Mouse (Mus musculus) sigmoid colon, adult 10 weeks (tissue): ENCODE data around the gene Usp39. TPM values are rescaled to one million over a fixed set of nuclear protein-coding genes. Genes with fewer than 3 reads are reported as not detected.

Experiments used
- polyA plus RNA-seq: library from polyadenylated mRNA; stranded (reverse); fragments of 350-450 nt; fragmentation: Illumina TruSeq; extraction: RNeasy Lipid Tissue Mini Kit (QIAGEN cat#74804); gene quantifications from one replicate; pipeline ENCODE4 v1.2.3, GENCODE M21; 2014; ENCODE audit warnings: low read depth, low replicate concordance

The Usp39 gene
- 29.1 TPM for polyA plus RNA-seq

GRCm38 (mm10) chr6:72345074-72345567 is at the start of gene Usp39:
Gene Usp39 (minus strand): TSS chr6:72345184.

GRCm38 (mm10) chr6:72389941-72390771 is 45.2 kb upstream of the Usp39 start, which contains the start of gene Vamp8:
Gene Vamp8 (minus strand): TSS chr6:72390703.

GRCm38 (mm10) chr6:72380131-72380770 is 35.3 kb upstream of the Usp39 start, which contains the start of gene Vamp5:
Gene Vamp5 (minus strand): TSS chr6:72380468.

GRCm38 (mm10) chr6:72366844-72367443 is 22.0 kb upstream of the Usp39 start, which contains the start of gene Rnf181:
Gene Rnf181 (minus strand): TSS chr6:72366956.

GRCm38 (mm10) chr6:72355066-72355911 is 10.3 kb upstream of the Usp39 start, which contains the start of gene Tmem150a:
Gene Tmem150a (plus strand): TSS chr6:72355447.

GRCm38 (mm10) chr6:72347166-72347941 is 2.4 kb upstream of the Usp39 start, which contains the start of gene 0610030E20Rik:
Gene 0610030E20Rik (plus strand): TSS chr6:72347317.

Other genes with a start within 250 kb of the Usp39 start
- 2.2 TPM for gene St3gal5, start 247.6 kb downstream of the Usp39 start, polyA plus RNA-seq
- not detected for gene Atoh8, start 109.6 kb downstream of the Usp39 start, polyA plus RNA-seq
- gene Sftpb, start 40.6 kb downstream of the Usp39 start, polyA plus RNA-seq, result not detected
- 62.5 TPM for gene 0610030E20Rik, start 2.1 kb upstream of the Usp39 start, polyA plus RNA-seq
- not detected for gene Tmem150a, start 10.3 kb upstream of the Usp39 start, polyA plus RNA-seq
- gene Rnf181, start 21.8 kb upstream of the Usp39 start, polyA plus RNA-seq, result 125 TPM
- gene Vamp5, start 35.3 kb upstream of the Usp39 start, polyA plus RNA-seq, result 0.16 TPM
- gene Vamp8, start 45.5 kb upstream of the Usp39 start, polyA plus RNA-seq, result 88.6 TPM
- gene Ggcx, start 69.1 kb upstream of the Usp39 start, polyA plus RNA-seq, result 25.0 TPM
- 872 TPM for gene Mat2a, start 94.4 kb upstream of the Usp39 start, polyA plus RNA-seq
- gene Sh2d6, start 176.5 kb upstream of the Usp39 start, polyA plus RNA-seq, result 0.69 TPM
- 1.5 TPM for gene Capg, start 199.2 kb upstream of the Usp39 start, polyA plus RNA-seq